Mouse (Mus musculus) forebrain, embryonic 16.5 days (tissue): ENCODE data around the gene Vmn2r62. TPM values are rescaled to one million over a fixed set of nuclear protein-coding genes. Genes with fewer than 3 reads are reported as not detected.
"Not testable (repeated sequence)": the region's sequence is repeated elsewhere in the genome, so short reads cannot be mapped to it uniquely, and the experiment has no call there.

Source experiments
- ATAC-seq: fragments of 200-750 bp; cut with Nextera tagmentation; 2 replicates; pipeline ENCODE4 v1.8.0; 2017; ENCODE audit warnings: mild to moderate bottlenecking, moderate library complexity
- H3K27ac ChIP-seq: fragments of 300-500 bp; sonication (generic); 2 replicates; pipeline ENCODE4 v1.5.1; 2014; ENCODE audit warnings: low read length, control low read depth
- H3K27me3 ChIP-seq: fragments of 300-500 bp; sonication (generic); replicated peaks from 2 replicates; pipeline ENCODE4 v1.6.1; 2014; ENCODE audit warnings: low read length; ENCODE audit not compliant: control insufficient read depth, insufficient read depth
- H3K36me3 ChIP-seq: fragments of 300-500 bp; sonication (generic); 2 replicates; pipeline ENCODE4 v1.6.1; 2014; ENCODE audit not compliant: control insufficient read depth, insufficient read depth
- H3K4me1 ChIP-seq: fragments of 300-500 bp; sonication (generic); replicated peaks from 2 replicates; pipeline ENCODE4 v1.6.1; 2014; ENCODE audit warnings: low read length; ENCODE audit not compliant: control insufficient read depth, insufficient read depth
- H3K4me2 ChIP-seq: fragments of 300-500 bp; sonication (generic); 2 replicates; pipeline ENCODE4 v1.6.1; 2014; ENCODE audit warnings: mild to moderate bottlenecking, low read length, control low read depth
- H3K4me3 ChIP-seq: fragments of 300-500 bp; sonication (generic); replicated peaks from 2 replicates; pipeline ENCODE4 v1.5.1; 2014; ENCODE audit warnings: mild to moderate bottlenecking, low read length, control low read depth
- H3K9ac ChIP-seq: fragments of 300-500 bp; sonication (generic); replicated peaks from 2 replicates; pipeline ENCODE4 v1.6.1; 2014; ENCODE audit warnings: low read depth, low read length, control low read depth
- H3K9me3 ChIP-seq: fragments of 300-500 bp; sonication (generic); 2 replicates; pipeline ENCODE4 v1.6.1; 2016; ENCODE audit warnings: low read length; ENCODE audit not compliant: control insufficient read depth
- WGBS: fragments of 180-500 bp; shearing (Covaris S2); extraction: QIAGEN DNeasy Blood & Tissue Kit; methylation state at CpG from one replicate; pipeline ENCODE4 v1.1.7; 2014; 5-methylcytosine and 5-hydroxymethylcytosine counted together
- polyA plus RNA-seq: library from polyadenylated mRNA; unstranded; fragments of >200 nt; fragmentation: Nextera tagmentation; extraction: Ambion mirVana; gene quantifications from 2 replicates; pipeline ENCODE4 v1.2.1, GENCODE M21; 2015

The Vmn2r62 gene
- polyA plus RNA-seq: not detected in 2 replicates

DNA sequence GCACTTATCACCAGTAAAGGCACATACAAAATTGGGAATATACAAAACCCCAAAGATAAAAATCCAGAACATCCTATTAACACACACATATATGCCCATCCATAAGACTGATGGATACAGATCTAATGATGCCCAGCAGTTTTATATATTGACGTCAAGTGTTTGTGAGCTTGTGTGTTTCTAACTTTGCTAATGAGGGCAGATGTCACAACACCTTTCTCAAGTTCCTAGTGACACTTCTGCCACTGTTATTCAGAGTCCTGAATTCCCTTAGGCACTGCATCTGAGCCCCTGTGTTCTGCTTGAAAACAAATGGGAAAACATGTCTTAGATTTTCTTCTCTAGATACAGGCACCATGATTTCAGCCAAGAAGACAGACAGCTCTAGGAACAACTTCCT is at the start of gene Vmn2r62:
TSS of gene Vmn2r62 (minus strand) at position 101 of the 400 bp plus-strand sequence.
- not testable (repeated sequence) for H3K9me3 ChIP-seq, ATAC-seq, H3K36me3 ChIP-seq, H3K4me1 ChIP-seq, H3K27ac ChIP-seq, H3K27me3 ChIP-seq, H3K9ac ChIP-seq, H3K4me3 ChIP-seq, H3K4me2 ChIP-seq
- no CpG with 5 or more reads among the region's 1 CpGs for WGBS

GRCm38 (mm10) chr7:42838366-42838765 is 45.0 kb upstream of the Vmn2r62 start:
- H3K4me1 ChIP-seq, H3K4me3 ChIP-seq, H3K27ac ChIP-seq, H3K27me3 ChIP-seq, H3K9ac ChIP-seq, H3K4me2 ChIP-seq, H3K36me3 ChIP-seq, H3K9me3 ChIP-seq, ATAC-seq: not testable (repeated sequence)

DNA sequence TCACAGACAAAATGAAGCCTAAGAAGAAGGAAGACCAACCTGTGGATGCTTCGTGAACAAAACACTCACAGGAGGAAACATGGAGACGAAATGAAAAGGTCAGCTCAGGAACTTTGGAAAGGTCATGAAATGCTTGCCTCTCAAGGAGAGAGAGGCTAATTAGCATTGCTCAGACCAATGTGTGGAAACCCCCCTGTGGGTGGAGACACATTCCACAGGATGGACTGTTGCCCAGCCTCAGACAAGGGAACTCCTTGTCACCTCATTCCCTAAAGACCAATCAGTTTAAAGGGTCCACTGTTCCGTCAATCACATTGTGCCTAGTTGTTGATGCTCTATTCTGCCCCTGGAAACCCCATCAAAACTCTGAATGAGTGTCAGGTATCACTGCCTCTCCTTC is 38.9 kb upstream of the Vmn2r62 start:
- 83% methylated on average over 3 of the region's 3 CpGs for WGBS
- Histone ChIP-seq H3K27ac (no peak overlapping the region), H3K27me3 (no peaks in the 10 kb centered on the region), H3K4me1 (no peaks in the 10 kb centered on the region), H3K9me3 (0 out of 2 replicates have a peak, but pooled peaks cover 7% of the 10 kb centered on the region), H3K4me2 (no peak overlapping the region), H3K36me3 (no peaks in the 10 kb centered on the region), H3K9ac (no peak overlapping the region), H3K4me3 (no peak overlapping the region)
- no peak for ATAC-seq

DNA sequence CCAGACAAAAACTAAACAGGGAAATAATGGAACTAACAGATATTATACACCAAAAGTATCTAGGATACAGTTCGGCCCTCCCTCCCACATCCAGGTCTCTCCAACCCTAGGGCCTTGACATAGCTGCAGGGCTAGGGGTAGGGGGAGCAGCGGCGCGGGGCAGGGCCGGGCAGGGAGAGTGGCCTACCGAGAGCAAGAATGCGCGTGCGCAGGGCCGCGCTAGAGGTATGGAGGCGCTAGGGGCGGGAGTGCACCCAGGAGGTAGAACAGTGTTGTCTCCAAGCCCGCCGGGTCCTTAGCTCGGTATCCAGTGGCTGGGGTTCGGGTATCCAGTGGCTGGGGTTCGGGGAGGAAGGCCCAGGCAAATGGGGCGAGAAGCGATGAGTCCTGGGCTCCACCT is 43.5 kb downstream of the Vmn2r62 start:
- H3K9ac ChIP-seq: no peak overlapping the region
- 53% methylated on average over 20 of the region's 20 CpGs for WGBS
- no peak overlapping the region for H3K4me2 ChIP-seq
- no peaks in the 10 kb centered on the region for H3K27me3 ChIP-seq
- no peak overlapping the region for H3K27ac ChIP-seq
- H3K4me1 ChIP-seq: no peaks in the 10 kb centered on the region
- no peaks in the 10 kb centered on the region for H3K36me3 ChIP-seq
- H3K4me3 ChIP-seq: no peak overlapping the region
- no peak for ATAC-seq
- H3K9me3 ChIP-seq: peaks cover 4% of the 10 kb centered on the region; the same call in 1 of the 2 replicates

DNA sequence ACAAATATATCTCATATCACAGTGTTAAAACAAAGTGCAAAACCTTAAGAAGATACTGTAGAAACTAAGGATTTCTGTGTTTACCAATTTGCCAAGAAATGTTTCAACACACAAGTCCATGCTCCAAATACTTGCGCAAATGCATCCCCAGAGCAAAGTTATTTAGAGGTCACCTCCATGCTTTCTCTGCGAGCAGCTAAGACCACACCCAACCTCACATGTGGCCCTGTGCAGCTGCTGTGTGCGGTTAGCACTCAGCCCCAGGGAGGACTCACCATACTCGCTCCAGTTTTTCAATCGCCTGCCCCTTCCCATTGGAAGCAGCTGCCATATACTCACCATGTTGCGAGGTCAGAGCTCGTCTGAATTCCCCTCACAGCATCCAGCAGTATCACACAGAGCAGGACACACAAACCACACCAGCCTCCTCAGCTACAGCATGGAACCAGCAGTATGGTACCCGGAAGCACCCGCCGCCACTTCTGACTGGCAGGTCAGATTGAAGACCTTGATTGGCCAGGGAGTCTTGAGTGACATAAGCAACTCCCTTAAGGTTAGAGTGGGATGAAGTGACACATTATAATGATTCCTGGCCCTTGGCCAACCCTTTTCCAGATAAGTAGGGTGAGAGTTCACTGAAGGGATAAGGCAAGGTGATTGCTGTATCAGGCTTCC is 54.7 kb downstream of the Vmn2r62 start:
- Histone ChIP-seq H3K27me3 (no peaks in the 10 kb centered on the region), H3K4me2 (no peak overlapping the region), H3K9ac (no peak overlapping the region), H3K4me1 (no peaks in the 10 kb centered on the region), H3K4me3 (no peak overlapping the region), H3K27ac (no peak overlapping the region), H3K9me3 (peaks cover 5% of the 10 kb centered on the region; the same call in 1 of the 2 replicates), H3K36me3 (no peaks in the 10 kb centered on the region)
- WGBS: 89% methylated on average over 10 of the region's 10 CpGs
- ATAC-seq: no peak

DNA sequence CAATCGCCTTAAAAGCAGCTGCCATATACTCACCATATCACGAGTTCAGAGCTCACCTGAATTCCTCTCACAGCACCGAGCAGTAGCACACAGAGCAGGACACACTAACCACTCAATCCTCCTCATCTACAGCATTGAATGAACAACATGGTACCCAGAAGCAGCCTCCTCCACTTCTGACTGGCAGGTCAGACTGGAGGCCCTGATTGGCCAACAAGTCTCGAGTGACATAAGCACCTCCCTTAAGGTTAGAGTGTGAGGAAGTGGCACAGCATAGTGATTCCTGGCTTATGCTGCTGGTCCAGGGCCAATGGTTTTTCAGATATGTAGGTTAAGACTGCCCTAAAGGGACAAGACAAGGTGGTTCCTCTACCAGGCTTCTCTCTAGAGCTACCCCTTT is 66.4 kb downstream of the Vmn2r62 start, which contains the start of gene Gm17067:
TSS of gene Gm17067 (minus strand) at position 101 of the 400 bp plus-strand sequence.
- H3K4me2 ChIP-seq, H3K27me3 ChIP-seq, H3K27ac ChIP-seq, H3K4me3 ChIP-seq, H3K36me3 ChIP-seq, ATAC-seq, H3K4me1 ChIP-seq, H3K9ac ChIP-seq, H3K9me3 ChIP-seq: not testable (repeated sequence)
- 93% methylated on average over 4 of the region's 4 CpGs for WGBS

Other genes with a start within 250 kb of the Vmn2r62 start
- not detected in 2 replicates for gene Gm21028, start 214.9 kb downstream of the Vmn2r62 start, polyA plus RNA-seq
- 0.91 and 1.4 TPM in 2 replicates for gene Zfp977, start 201.0 kb downstream of the Vmn2r62 start, polyA plus RNA-seq
- gene Zfp976, start 150.9 kb downstream of the Vmn2r62 start, polyA plus RNA-seq: 3.7 and 4.1 TPM in 2 replicates
- 6.8 and 7.9 TPM in 2 replicates for gene Zfp975, start 100.8 kb downstream of the Vmn2r62 start, polyA plus RNA-seq
- not detected in 2 replicates for gene Gm17067, start 66.5 kb downstream of the Vmn2r62 start, polyA plus RNA-seq
- not detected in 2 replicates for gene Gm2381, start 73.7 kb upstream of the Vmn2r62 start, polyA plus RNA-seq
- gene Vmn2r63, start 140.3 kb upstream of the Vmn2r62 start, polyA plus RNA-seq: not detected in 2 replicates
- gene Gm9268, start 225.2 kb upstream of the Vmn2r62 start, polyA plus RNA-seq: not detected in 2 replicates